Mouse (Mus musculus) adrenal gland, postnatal 36 days (tissue): ENCODE results near the gene Prr15l. TPM values are rescaled to one million over a fixed set of nuclear protein-coding genes. Genes with fewer than 3 reads are reported as not detected.

Source experiments
- DNase-seq, 2 experiments: peaks; one replicate each; pipeline ENCODE4 v3.0.0; 2021; ENCODE audit warnings: mixed read lengths in 1 of 2
- total RNA-seq, 2 experiments: library from RNA; stranded (reverse); gene quantifications; 2 replicates each; pipeline ENCODE4 v1.2.3; 2021

The Prr15l gene
- total RNA-seq, 2 experiments from 2014 or later: 0.16 to 0.66 TPM

- DNase-seq: peak; percentile 92 to 96
These were observed 49.1 kb downstream of the Prr15l start for GRCm38 (mm10) chr11:96976911-96977591.

GRCm38 (mm10) chr11:96977606-96978400, 49.9 kb downstream of the Prr15l start:
- peak; percentile 97 to 98 for DNase-seq

GRCm38 (mm10) chr11:96978401-96979246, 50.7 kb downstream of the Prr15l start:
- DNase-seq: no peak

GRCm38 (mm10) chr11:96979329-96979728, 51.4 kb downstream of the Prr15l start:
- no peak for DNase-seq

GRCm38 (mm10) chr11:96980021-96980420, 52.1 kb downstream of the Prr15l start:
- no peak for DNase-seq

GRCm38 (mm10) chr11:96981461-96981860, 53.6 kb downstream of the Prr15l start:
- no peak for DNase-seq

- peak; percentile 83 to 86 for DNase-seq
These were observed 54.5 kb downstream of the Prr15l start for GRCm38 (mm10) chr11:96982355-96982754.

GRCm38 (mm10) chr11:96982859-96983258, 55.0 kb downstream of the Prr15l start, which contains the start of gene Sp2:
Gene Sp2, minus strand, starts transcription at chr11:96982959.
- no peak for DNase-seq

- no peak for DNase-seq
These were observed 57.0 kb downstream of the Prr15l start for GRCm38 (mm10) chr11:96984903-96985302.

- DNase-seq: no peak
These were observed 58.6 kb downstream of the Prr15l start for GRCm38 (mm10) chr11:96986463-96986862.

Other genes starting within 250 kb of the Prr15l start
- gene Snx11, start 150.5 kb upstream of the Prr15l start, total RNA-seq: 10 to 100 TPM; 21.1 to 35.0 TPM
- gene Cbx1, start 139.0 kb upstream of the Prr15l start, total RNA-seq: 10 to 100 TPM; 77.2 to 78.2 TPM
- gene Nfe2l1, start 98.1 kb upstream of the Prr15l start, total RNA-seq: 100 to 1,000 TPM; 526 to 605 TPM
- 10 to 100 TPM; 57.4 to 63.3 TPM for gene Copz2, start 78.2 kb upstream of the Prr15l start, total RNA-seq
- 10 to 100 TPM; 44.1 to 58.8 TPM for gene Cdk5rap3, start 11.6 kb upstream of the Prr15l start, total RNA-seq
- gene Pnpo, start 15.9 kb downstream of the Prr15l start, total RNA-seq: 10 to 100 TPM; 29.6 to 34.2 TPM
- 10 to 100 TPM; 14.5 to 16.6 TPM for gene Sp2, start 54.9 kb downstream of the Prr15l start, total RNA-seq
- under 1 TPM; 0.16 to 0.23 TPM for gene Sp6, start 85.3 kb downstream of the Prr15l start, total RNA-seq
- gene Scrn2, start 101.8 kb downstream of the Prr15l start, total RNA-seq: 10 to 100 TPM; 15.7 to 18.8 TPM
- gene Lrrc46, start 113.3 kb downstream of the Prr15l start, total RNA-seq: 1 to 10 TPM; 1.3 TPM
- 100 to 1,000 TPM; 131 to 141 TPM for gene Mrpl10, start 113.5 kb downstream of the Prr15l start, total RNA-seq
- gene Osbpl7, start 122.5 kb downstream of the Prr15l start, total RNA-seq: 1 to 10 TPM; 7.8 to 9.1 TPM
- gene Tbx21, start 187.2 kb downstream of the Prr15l start, total RNA-seq: under 1 TPM; 0.23 to 0.33 TPM
- gene Tbkbp1, start 223.4 kb downstream of the Prr15l start, total RNA-seq: 10 to 100 TPM; 10.6 to 12.8 TPM